Mouse (Mus musculus) stomach, postnatal 0 days (tissue): Measurements from ENCODE around the gene Clec16a.

ENCODE experiments used
- CTCF ChIP-seq: IDR thresholded peaks from 2 replicates; pipeline ENCODE4 v1.5.1; 2016; ENCODE audit warnings: antibody characterized with exemption, low read depth, mild to moderate bottlenecking, moderate library complexity
- EP300 ChIP-seq: optimal IDR thresholded peaks from 2 replicates; pipeline ENCODE3; 2016; ENCODE audit warnings: antibody characterized with exemption

DNA sequence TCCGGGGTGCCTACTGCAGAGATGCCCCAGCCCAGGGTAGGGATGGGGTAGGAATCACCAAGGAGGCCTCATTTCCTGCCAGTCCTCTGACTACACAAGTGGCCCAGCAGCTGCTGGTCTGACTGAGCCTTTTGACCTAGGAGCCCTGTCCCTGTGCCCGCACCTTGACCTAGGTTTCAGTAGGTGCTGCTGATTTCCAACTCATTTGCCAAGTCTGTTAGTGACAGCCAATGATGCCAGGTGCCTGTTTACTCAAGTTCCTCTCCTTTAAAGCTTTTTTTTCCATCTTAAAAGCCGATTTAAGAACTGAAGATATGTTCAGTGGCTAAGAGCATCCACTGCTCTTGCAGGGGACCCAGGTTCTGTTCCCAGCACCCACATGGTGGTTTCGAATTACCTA, 11.4 kb upstream of the Clec16a start:
- TF ChIP-seq EP300: no peak
- TF ChIP-seq CTCF: no peak
